Mouse (Mus musculus) neural tube, embryonic 10.5 days (tissue): ENCODE measurements around the gene Gm49384.

Experiments used
- DNase-seq: peaks from one replicate; pipeline ENCODE4 v3.0.0-alpha.2; 2017; ENCODE audit warnings: low spot score; ENCODE audit errors: extremely low spot score

Gene Gm49384

DNA sequence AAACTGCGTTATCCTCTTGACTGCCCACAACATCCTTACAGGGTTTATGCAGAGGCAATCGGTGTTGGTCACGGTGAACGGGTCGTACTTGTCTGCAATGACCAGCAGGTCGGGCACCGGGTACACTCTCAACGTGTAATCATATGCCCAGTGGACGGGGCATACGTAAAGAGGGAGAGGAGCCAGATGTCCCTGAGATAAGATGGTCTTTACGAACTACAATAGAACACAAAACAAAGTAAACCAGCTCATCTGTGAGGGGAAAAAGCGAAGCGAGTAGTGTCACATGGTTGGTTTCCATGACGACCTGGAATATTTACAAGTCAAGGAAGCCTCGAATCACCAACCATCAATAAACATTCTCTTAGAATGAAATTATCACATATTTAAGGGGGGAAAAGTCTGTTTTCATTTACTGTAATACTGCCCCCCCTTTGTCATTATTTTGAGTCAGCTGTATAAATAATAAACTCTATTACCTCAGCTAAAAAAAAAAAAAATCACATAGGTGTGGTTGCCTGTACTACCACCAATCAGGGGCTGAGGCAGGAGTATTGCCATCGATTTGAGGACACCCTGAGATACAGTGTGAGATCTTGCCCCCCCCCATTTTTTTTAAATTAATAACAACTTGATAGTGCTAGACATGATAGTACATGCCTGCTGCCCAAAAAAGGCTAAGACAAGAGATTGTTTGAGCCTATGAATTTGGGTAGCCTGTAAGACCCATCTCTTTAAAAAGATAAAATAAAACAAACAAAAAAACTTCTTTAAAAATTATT, at the start of gene Gm49384:
TSS of gene Gm49384 (minus strand) at position 216 of the 782 bp plus-strand sequence.
- no peak for DNase-seq

DNA sequence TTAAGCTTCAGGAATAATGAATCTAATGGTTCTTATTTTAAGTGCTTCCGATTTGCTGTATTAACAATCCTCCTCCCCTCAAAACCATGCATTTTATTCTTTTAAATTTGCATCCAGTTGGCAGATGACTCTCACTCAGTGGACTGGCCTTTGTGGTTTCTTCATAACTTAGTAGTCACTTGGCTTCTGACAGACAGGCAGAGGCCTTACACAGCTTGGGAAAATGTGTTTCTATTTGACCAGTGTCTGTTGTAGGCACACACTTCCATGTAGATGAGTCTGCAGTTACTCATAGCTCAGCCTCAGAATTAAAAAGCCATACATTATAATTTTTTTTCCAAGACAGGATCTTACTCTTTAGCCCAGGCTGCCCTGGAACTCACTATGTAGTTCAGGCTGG, 49.7 kb upstream of the Gm49384 start:
- DNase-seq = no peak

DNA sequence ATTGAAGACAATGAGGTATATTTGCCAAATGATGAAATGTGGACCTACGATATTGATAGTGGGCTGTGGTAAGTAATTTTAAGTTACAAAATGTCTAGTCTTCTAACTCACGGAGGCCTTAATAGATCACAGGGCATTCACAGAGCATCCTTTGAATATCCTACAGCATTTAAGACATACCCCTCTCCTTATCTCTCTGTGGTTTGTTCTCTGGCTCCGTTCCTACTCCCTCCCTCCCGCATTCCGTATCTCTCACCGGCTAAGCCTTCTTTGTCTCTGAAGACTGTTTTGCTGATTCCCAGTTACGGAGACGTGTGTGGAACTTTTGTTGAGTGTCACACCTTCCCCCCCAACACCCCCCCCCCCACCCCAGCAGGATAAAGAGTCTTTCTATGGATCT, 46.7 kb upstream of the Gm49384 start:
- DNase-seq = no peak

GRCm38 (mm10) chr12:69249766-69250165, 45.7 kb upstream of the Gm49384 start:
- DNase-seq = no peak

DNA sequence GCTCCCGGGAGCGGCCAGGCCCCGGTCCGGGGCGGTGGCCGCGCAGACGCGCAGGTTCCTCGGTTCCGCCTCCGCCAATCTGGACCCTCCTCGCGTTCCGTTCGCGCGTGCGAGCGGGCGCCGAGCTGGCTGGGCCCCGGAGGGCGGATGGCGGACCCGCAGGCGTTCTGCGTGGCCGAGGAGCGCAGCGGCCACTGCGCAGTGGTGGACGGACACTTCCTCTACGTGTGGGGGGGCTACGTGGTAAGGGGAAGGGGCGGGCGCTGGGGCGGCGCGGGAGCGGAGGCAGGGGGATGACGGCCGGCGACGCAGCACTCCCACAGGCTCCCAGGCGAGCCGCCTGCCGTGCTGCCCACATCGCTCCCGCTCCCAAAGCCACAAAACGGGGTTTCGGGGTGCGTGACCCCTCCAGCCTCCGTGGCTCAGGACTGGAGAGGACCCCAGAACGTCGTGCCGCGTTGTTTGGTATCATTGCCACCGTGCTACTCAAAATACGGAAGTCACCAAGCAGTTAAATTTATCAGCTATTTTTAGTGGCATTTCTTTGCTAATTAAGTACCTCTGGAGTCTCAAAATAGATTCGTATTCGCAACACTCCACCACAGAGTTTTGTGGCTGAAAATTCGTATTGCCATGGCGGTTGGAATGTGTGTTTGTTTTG, 37.8 kb upstream of the Gm49384 start:
- DNase-seq = peak; percentile 83

DNA sequence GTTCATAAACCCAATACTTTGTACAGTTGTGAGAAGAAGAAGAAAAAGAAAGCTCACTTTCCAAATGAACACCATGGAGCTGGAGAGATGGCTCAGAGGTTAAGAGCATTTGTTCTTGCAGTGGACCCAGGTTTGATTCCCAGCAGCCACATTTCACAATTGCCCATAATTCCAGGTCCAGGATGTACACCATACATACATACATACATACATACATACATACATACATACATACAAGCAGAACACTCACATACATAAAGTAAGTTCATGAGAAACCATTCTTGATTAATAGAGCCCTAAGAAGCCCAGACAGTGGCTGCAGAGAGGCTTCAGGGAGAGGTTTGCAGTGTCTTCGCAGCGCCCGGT, 37.3 kb upstream of the Gm49384 start:
- DNase-seq = peak; percentile 16

DNA sequence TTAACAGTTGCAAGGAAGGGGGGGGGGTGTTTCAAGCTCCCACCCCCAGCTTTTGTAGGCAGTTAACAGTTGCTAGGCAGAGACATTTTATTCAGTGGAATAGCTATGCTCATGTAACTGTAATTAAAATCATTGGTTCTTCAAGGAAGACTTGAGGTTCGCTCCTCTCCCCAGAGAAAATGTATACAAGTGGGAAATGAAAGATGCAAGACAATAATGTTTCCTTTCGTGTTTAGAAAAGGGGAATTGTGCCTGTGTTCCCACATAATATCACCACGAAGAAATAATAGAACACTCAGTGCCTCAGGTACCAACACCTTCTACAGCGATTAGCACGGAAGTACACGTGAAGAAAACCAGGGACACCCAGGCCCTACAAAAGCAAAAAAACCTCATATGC, 36.8 kb upstream of the Gm49384 start, which contains the start of gene Klhdc1:
TSS of gene Klhdc1 (plus strand) at position 301 of the 400 bp plus-strand sequence.
- DNase-seq = no peak

- DNase-seq = no peak
These were observed 34.2 kb upstream of the Gm49384 start for GRCm38 (mm10) chr12:69238284-69238683.

GRCm38 (mm10) chr12:69235782-69236181, 31.7 kb upstream of the Gm49384 start:
- DNase-seq = no peak

DNA sequence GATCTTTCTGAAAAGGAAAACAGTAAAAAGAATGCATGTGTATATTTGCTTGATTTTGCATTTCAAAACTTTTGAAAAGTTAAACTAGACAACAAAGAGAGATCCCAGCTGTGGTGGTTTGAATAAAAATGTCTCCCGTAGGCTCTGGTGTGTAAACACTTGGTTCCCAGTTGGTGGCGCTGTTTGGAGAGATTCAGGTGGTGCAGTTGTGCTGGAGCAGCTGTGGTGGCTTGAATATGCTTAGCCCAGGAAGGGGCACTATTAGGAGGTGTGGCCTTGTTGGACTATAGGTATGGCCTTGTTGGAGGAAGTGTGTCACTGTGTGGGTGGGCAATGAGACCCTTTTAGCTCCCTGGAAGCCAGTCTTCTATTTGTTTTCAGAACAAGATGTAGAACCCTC, 25.2 kb upstream of the Gm49384 start:
- DNase-seq = no peak

GRCm38 (mm10) chr12:69227776-69228466, 23.9 kb upstream of the Gm49384 start, which contains the start of gene Pole2:
Pole2 (minus strand) TSS chr12:69228195.
- DNase-seq = peak; percentile 91

DNA sequence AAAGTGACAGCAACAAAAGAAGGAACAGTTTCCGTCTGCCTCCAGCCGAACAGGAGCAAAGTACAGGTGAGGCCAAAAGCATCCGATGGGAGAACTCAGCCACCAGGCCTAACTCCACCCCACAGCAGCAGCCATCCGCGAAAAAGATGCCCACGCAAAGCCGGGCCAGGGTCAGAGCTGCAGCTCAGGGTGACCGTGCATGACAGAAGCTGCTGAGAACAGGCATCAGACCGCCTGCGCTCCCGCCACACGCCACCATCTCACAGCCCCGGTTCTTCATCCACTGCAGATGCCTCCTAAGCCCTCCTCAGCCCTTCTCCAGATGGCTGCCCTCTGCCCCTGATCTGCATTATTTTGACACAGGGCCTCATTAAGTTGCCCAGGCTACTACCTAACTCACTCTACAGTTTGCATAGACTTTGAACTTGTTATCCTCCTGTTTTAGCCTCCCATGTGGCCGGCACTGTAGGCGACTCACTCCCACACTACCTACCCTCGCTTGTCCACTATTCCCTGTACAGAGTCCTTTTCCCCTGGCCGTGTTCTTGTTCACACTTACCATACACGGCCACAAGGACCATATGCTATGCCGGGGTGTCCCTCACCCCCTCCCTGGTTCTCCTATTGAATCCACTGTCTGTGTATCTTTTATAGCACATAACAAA, 16.7 kb upstream of the Gm49384 start:
- no peak for DNase-seq

DNA sequence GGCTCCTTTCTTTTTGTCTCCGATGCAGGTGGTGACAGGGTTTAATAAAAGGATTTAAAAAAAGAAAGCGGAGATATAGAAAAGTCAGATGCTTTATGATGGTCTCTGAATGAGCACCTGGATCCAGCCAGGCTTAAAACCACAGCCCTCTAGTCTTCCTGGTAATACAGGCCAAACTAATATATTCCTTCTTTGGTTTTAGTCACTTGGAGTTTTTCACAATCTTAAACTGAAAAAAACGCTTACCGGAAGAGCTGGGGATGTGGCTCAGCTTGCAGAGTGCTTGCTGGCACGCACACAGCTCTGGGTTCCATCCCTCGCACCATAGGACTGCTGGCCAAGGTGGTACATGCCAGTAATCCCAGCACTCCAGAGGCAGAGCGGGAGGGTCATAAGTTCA, 12.5 kb upstream of the Gm49384 start:
- DNase-seq = no peak

GRCm38 (mm10) chr12:69215000-69215785, 11.1 kb upstream of the Gm49384 start:
- no peak for DNase-seq

DNA sequence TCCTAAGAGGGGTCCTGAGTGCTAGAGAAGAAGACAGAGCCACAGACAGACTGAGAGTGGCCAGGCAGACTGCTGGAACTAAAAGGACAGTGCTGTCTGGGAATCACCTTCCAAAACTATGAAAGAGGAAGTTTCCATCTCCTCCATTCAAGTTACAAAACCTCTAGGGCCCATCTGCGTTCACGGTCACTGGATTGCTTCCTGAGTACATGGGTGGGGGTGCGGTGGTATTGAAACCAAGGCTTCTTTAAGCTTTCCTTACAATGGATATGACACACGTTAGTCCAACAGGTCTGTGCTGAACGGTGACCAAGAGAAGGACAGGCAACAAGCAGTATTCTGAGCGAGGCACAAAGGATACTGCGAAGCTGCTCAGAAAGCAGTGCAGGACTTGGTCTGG, 10.3 kb upstream of the Gm49384 start:
- DNase-seq = no peak

DNA sequence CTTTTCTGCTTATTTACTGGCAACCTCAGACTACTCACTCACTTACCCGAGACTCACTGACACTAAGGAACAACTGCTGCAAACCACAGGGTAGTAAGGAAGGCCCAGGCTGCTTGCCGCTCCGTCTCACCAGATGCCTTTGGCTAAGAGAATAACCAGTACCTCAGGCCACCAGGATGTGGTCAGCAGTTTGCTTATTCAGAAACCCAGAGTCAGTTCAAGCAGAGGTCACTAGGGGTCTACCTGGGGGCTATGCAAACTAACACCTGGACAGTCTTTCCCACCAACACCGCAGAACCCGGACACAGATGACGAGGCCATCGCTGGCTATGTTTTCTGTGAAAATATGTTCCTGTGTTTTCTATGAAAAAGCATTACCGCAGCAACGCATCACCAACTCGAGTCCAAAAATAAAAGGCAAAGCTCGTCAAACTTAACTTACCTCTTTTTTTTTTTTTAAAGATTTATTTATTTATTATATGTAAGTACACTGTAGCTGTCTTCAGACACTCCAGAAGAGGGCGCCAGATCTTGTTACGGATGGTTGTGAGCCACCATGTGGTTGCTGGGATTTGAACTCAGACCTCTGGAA, 9.2 kb upstream of the Gm49384 start:
- no peak for DNase-seq

- DNase-seq = no peak
These were observed 7.0 kb upstream of the Gm49384 start for GRCm38 (mm10) chr12:69211057-69211456.

DNA sequence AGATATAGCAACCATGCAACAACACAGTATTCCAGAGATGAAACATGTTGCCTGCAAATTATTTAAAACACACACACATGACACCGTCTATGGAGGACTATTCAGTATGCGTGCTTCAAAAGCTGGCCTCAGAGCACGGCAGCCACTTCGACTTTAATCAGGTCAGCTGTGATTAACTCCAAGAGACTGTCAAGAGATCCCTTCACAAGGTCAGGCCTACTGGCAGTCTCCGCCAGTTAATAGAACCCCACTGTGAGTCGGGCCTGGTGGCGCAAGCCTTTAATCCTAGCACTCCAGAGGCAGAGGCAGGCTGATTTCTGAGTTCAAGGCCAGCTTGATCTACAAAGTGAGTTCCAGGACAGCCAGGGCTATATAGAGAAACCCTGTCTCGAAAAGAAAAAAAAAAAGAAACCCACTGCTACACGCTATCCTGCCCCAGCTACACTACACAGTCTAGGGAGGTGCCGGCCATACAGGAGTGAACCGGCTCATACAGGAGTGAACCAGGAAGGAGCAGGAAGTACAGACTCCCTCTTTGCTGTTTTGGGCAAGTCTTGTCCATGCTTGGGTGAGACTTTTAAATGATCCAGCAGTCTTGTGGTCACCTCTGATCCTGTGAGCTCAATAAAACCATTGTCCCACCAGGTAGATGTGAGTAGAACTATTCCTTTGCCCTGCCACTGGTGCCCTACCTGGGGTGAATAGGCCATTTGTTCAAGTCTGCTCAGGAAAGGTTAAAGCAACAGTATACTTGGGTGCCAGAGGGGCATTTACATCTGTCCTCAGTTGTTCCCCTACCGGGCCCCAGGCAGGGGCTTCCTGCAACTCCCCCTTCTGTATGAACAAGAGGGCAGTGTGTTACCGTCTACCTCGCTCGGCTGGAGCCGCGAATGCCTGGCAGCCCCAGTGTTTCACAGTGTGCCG, 6.3 kb upstream of the Gm49384 start:
- DNase-seq = no peak

- no peak for DNase-seq
These were observed 4.5 kb upstream of the Gm49384 start for GRCm38 (mm10) chr12:69208520-69208919.
